Mouse (Mus musculus) liver, embryonic 14.5 days (tissue): ENCODE measurements around the gene Slit2.

Experiments used
- CTCF ChIP-seq: IDR thresholded peaks from 2 replicates; pipeline ENCODE4 v1.5.1; 2016; ENCODE audit warnings: antibody characterized with exemption, low read depth, control low read depth
- EP300 ChIP-seq: IDR thresholded peaks from 2 replicates; pipeline ENCODE4 v1.6.1; 2016; ENCODE audit warnings: antibody characterized with exemption, low read depth

DNA sequence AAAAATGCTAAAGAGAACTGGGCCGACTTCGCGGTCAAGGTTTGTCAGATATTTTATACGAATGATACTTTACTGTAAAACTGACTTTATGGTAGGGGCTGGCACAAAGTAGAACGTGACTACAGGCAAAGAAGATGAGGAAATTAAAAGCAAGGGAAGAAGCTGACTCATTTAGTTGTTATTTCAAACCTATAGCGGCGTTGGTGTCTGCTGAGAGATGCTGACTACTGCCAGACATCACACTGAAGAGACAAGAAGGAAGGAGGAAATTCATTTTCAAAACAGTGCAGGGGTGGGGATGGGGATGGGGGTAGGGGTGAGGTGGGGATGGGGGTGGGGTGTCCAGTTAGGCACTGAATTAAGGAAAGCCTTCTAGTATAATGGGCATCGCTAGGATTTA lies 987 bp upstream of the Slit2 start:
- TF ChIP-seq CTCF, result no peak
- TF ChIP-seq EP300, result no peak
